Mouse (Mus musculus) kidney, adult 2 months (tissue): ENCODE measurements around the gene Olfr1424. TPM values are rescaled to one million over a fixed set of nuclear protein-coding genes. Genes with fewer than 3 reads are reported as not detected.

Source experiments
- DNase-seq: peaks from one replicate; pipeline ENCODE4 v3.0.0; 2021
- H3K27ac ChIP-seq: fragments of 200-500 bp; 2 replicates; pipeline ENCODE4 v1.5.1; 2012; ENCODE audit warnings: low read depth, low read length, control low read depth, inconsistent platforms; ENCODE audit not compliant: insufficient read depth
- H3K27me3 ChIP-seq: fragments of 200-500 bp; replicated peaks from 2 replicates; pipeline ENCODE4 v1.6.1; 2012; ENCODE audit warnings: mild to moderate bottlenecking, moderate library complexity, low read length, inconsistent platforms; ENCODE audit not compliant: control insufficient read depth, insufficient read depth
- H3K36me3 ChIP-seq: fragments of 200-500 bp; 2 replicates; pipeline ENCODE4 v1.6.1; 2012; ENCODE audit warnings: mild to moderate bottlenecking, moderate library complexity, low read length, inconsistent platforms; ENCODE audit not compliant: control insufficient read depth, insufficient read depth
- H3K4me1 ChIP-seq: fragments of 200-500 bp; 2 replicates; pipeline ENCODE4 v1.6.1; 2011; ENCODE audit warnings: low read length; ENCODE audit not compliant: control insufficient read depth, insufficient read depth
- H3K4me3 ChIP-seq: fragments of 200-500 bp; 2 replicates; pipeline ENCODE4 v1.5.1; 2011; ENCODE audit warnings: mild to moderate bottlenecking, low read depth, low read length, control low read depth; ENCODE audit not compliant: insufficient read depth
- CTCF ChIP-seq: fragments of 200-500 bp; conservative IDR thresholded peaks from 2 replicates; pipeline ENCODE4 v1.5.1; 2011; ENCODE audit warnings: low read depth, mild to moderate bottlenecking, control low read depth, low read length, moderate library complexity, mixed read lengths; ENCODE audit not compliant: insufficient read depth, insufficient read length
- POLR2A ChIP-seq: fragments of 200-500 bp; IDR thresholded peaks from one replicate; pipeline ENCODE4 v1.6.1; 2011; ENCODE audit warnings: low read depth, low read length, control low read depth
- WGBS: fragments of 180-500 bp; shearing (Covaris S2); methylation state at CpG from one replicate; pipeline ENCODE4 v1.1.7; 2018; 5-methylcytosine and 5-hydroxymethylcytosine counted together
- polyA plus RNA-seq: library from polyadenylated mRNA; depleted of rRNA; stranded (reverse); fragments of >200 nt; gene quantifications from 2 replicates; pipeline ENCODE4 v1.2.3, GENCODE M21; 2012; rRNA removed

Gene Olfr1424
- polyA plus RNA-seq, 1 experiment = not detected

- Histone ChIP-seq H3K4me3 (peak overlapping the region; percentile 4; the same call in 1 of the 2 replicates), H3K36me3 (no peaks in the 10 kb centered on the region), H3K27me3 (no peaks in the 10 kb centered on the region), H3K27ac (no peak overlapping the region), H3K4me1 (no peaks in the 10 kb centered on the region)
- 1% methylated on average over 10 of the region's 10 CpGs for WGBS
- DNase-seq = no peak
- TF ChIP-seq POLR2A (no peak), CTCF (no peak)
Observed at GRCm38 (mm10) chr19:12012615-12013014, 49.9 kb downstream of the Olfr1424 start.

DNA sequence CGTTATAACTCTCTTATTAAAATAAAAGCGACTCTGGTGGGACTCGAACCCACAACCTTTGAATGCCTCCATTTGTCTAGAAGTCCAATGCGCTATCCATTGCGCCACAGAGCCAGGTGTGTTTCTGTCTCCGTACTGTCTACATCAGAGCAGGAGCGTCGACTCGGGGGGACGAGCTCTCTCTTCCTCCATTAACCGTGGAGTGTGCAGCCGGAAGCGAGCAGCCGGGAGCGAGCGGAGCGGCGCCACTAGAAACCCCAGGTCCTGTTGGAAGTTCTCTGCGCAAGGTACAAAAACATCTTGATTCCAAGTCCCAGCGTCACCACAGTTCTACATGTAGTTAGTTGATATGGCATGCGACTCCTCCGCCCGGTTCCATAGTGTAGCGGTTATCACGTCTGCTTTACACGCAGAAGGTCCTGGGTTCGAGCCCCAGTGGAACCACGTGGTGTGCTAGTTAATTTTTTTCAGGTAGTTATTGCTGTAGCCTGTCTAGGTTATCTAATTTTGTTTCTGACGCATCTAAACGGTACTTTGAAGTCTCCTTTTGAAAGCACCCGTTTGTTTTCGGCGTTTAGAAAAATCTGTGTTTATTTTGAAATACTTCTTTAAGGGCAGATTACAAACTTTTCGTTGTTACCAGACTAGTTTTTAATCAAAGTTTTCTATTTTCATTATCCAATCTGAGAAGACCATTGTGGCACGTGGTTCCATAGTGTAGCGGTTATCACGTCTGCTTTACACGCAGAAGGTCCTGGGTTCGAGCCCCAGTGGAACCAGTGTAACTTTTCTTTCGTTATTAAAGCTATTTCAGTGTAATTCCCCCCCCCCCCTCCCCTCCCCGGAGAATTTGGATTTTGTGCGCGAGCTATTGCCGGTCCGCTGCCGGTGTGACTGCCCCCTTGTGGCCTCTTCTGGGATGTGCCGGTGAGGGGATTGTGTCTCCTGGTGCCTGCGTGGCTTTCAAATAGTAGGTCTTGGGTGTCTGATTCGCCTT, 50.6 kb downstream of the Olfr1424 start:
- peak overlapping the region; percentile 0; the same call in 1 of the 2 replicates for H3K27ac ChIP-seq
- WGBS = under 1% methylated on average over 49 of the region's 49 CpGs
- DNase-seq = peak; percentile 93
- no peaks in the 10 kb centered on the region for H3K27me3 ChIP-seq
- H3K4me3 ChIP-seq = peak overlapping the region; percentile 55
- no peaks in the 10 kb centered on the region for H3K36me3 ChIP-seq
- peak; percentile 68 for TF ChIP-seq CTCF
- TF ChIP-seq POLR2A = no peak
- H3K4me1 ChIP-seq = no peaks in the 10 kb centered on the region

DNA sequence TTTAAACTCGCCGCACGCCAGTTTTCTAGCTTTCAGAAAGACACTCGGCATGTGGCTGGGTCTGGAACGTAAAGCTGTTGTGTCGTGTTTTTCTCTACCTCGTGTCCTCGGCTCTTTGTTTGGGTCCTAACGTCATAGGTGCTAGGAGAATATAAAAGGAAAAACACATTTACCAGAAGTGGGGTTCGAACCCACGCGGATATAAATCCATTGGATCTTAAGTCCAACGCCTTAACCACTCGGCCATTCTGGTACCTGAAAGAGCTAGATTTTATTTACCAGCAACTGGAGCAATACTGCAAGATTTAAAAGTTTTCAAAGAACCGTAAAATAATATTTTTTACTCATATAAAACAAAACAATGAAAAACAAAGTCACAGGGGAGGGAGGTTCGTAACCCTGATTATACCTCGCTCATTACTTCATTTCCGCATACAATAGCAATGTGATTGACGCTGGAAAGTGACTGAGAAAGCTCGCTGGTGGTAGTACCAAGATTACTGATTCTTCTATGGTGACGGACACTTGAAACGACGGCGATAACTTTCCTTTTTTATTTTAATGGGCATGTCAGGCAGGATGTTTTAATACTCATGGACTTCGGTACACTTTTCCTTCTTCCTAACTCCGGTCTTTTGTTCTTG, 51.4 kb downstream of the Olfr1424 start:
- no peaks in the 10 kb centered on the region for H3K36me3 ChIP-seq
- no peaks in the 10 kb centered on the region for H3K4me1 ChIP-seq
- WGBS = 4% methylated on average over 26 of the region's 26 CpGs
- DNase-seq = peak; percentile 86
- H3K4me3 ChIP-seq = peak overlapping the region; percentile 78
- H3K27ac ChIP-seq = no peak overlapping the region; the same call in 1 of the 2 replicates
- H3K27me3 ChIP-seq = no peaks in the 10 kb centered on the region
- TF ChIP-seq CTCF (no peak), POLR2A (no peak)

DNA sequence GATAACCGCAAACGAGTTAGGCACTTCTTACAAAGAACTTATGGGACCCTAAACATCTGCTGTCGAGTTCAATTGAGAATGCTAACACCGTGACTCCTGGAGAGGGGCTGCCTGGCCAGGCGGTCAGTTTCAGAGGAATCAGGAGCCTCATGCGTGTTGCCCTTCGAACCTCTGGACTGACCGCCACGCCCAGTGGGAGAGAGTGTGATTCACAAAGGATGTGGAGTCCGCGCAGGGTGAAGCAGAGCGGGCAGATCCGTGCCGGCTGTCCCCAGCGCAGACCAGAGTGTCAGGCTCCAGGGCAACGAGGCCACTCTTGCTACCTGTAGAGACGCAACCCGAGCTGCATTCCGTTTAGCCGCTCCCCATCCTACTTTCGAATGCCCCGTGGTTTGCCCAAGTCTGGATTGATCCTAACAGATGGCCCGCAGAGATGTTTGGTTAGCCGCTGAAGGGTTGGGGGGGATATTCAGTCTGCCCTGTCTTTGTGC, 52.2 kb downstream of the Olfr1424 start:
- DNase-seq = peak; percentile 88
- H3K27ac ChIP-seq = peak overlapping the region; percentile 75; the same call in 1 of the 2 replicates
- TF ChIP-seq POLR2A (peak; percentile 24), CTCF (no peak)
- 3% methylated on average over 24 of the region's 24 CpGs for WGBS
- peak overlapping the region; percentile 78 for H3K4me3 ChIP-seq
- no peaks in the 10 kb centered on the region for H3K36me3 ChIP-seq
- no peaks in the 10 kb centered on the region for H3K4me1 ChIP-seq
- H3K27me3 ChIP-seq = no peaks in the 10 kb centered on the region

DNA sequence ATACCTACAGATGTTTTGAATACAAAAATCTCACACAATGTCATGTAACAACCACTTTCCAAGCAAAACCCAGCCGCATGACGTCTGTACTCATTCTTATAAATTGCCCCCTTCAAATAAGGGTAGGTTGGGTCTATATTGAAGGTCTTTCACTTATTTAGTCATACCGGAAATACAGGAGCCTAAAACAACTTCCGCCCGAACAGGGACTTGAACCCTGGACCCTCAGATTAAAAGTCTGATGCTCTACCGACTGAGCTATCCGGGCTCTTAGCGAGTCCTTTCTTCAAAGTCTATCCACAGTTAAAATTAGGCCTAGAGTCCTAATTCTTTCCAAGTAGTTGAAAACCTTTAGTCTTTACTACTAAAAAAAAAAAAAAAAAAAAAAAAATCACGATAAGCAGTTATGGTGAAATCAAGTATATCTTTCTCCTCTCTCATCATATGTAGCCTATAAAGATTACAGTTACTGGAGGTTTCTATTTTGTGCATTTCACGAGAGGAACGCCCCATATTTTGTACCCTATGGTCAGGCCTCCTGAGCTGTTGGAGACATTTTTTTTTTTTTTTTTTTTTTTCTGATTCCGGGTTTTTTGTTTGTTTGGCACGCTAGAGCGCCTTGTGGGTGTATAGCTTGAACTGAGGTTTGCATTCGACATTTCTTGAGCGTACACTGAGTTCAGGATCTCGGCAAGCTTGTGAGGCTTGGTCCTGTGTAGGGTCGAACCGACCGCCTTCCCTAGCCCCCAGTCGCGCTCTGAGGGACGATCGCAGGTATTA, 52.8 kb downstream of the Olfr1424 start:
- peak overlapping the region; percentile 78 for H3K4me3 ChIP-seq
- peaks cover 1% of the 10 kb centered on the region; the same call in 1 of the 2 replicates for H3K4me1 ChIP-seq
- TF ChIP-seq CTCF (no peak), POLR2A (no peak)
- peak; percentile 85 for DNase-seq
- H3K36me3 ChIP-seq = no peaks in the 10 kb centered on the region
- peak overlapping the region; percentile 75; the same call in 1 of the 2 replicates for H3K27ac ChIP-seq
- 17% methylated on average over 24 of the region's 24 CpGs for WGBS
- H3K27me3 ChIP-seq = no peaks in the 10 kb centered on the region

Other genes starting within 250 kb of the Olfr1424 start
- 23.0 and 23.9 TPM in 2 replicates for gene Stx3, start 243.3 kb downstream of the Olfr1424 start, polyA plus RNA-seq
- not detected in 2 replicates for gene Olfr1417, start 223.5 kb downstream of the Olfr1424 start, polyA plus RNA-seq
- not detected in 2 replicates for gene Olfr1418, start 201.6 kb downstream of the Olfr1424 start, polyA plus RNA-seq
- gene Olfr1419, start 187.6 kb downstream of the Olfr1424 start, polyA plus RNA-seq = 0.05 TPM in 1 of 2 replicates, not detected in the other
- gene Olfr1420, start 176.1 kb downstream of the Olfr1424 start, polyA plus RNA-seq = not detected in 2 replicates
- gene Patl1, start 150.3 kb downstream of the Olfr1424 start, polyA plus RNA-seq = 13.9 and 17.6 TPM in 2 replicates
- gene Osbp, start 96.7 kb downstream of the Olfr1424 start, polyA plus RNA-seq = 21.7 and 24.8 TPM in 2 replicates
- gene Olfr1423, start 21.4 kb downstream of the Olfr1424 start, polyA plus RNA-seq = not detected in 2 replicates
- not detected in 2 replicates for gene Olfr1425, start 15.0 kb upstream of the Olfr1424 start, polyA plus RNA-seq
- not detected in 2 replicates for gene Olfr1426, start 29.3 kb upstream of the Olfr1424 start, polyA plus RNA-seq
- not detected in 2 replicates for gene Olfr1427, start 40.7 kb upstream of the Olfr1424 start, polyA plus RNA-seq
- not detected in 2 replicates for gene Olfr1428, start 53.2 kb upstream of the Olfr1424 start, polyA plus RNA-seq
- not detected in 2 replicates for gene Olfr76, start 60.5 kb upstream of the Olfr1424 start, polyA plus RNA-seq
- not detected in 2 replicates for gene Olfr1555-ps1, start 107.4 kb upstream of the Olfr1424 start, polyA plus RNA-seq
- not detected in 2 replicates for gene Olfr1431, start 138.0 kb upstream of the Olfr1424 start, polyA plus RNA-seq
- not detected in 2 replicates for gene Olfr1432, start 169.9 kb upstream of the Olfr1424 start, polyA plus RNA-seq
- gene Olfr262, start 179.0 kb upstream of the Olfr1424 start, polyA plus RNA-seq = not detected in 2 replicates
- gene Olfr235, start 198.3 kb upstream of the Olfr1424 start, polyA plus RNA-seq = not detected in 2 replicates
- not detected in 2 replicates for gene Olfr1434, start 217.2 kb upstream of the Olfr1424 start, polyA plus RNA-seq
- not detected in 2 replicates for gene Olfr1436, start 236.4 kb upstream of the Olfr1424 start, polyA plus RNA-seq